Comparison of ENCODE assay signal across 12 mouse cellular contexts in genomic region chr14:51172095-51172865, GRCm38 (mm10). TPM values are rescaled to one million over a fixed set of nuclear protein-coding genes. Genes with fewer than 3 reads are reported as not detected.
DNase-seq lines count a peak whose midpoint lies in the region; ATAC-seq and TF ChIP-seq lines count a peak whose summit lies in the region.
"Not testable (repeated sequence)": the region's sequence is repeated elsewhere in the genome, so short reads cannot be mapped to it uniquely, and the experiment has no call there.
"Had no signal": no experiment of that assay in that cellular context is flagged by ENCODE, and none has a peak within 500 bp of the region (broad histone marks: within the 10 kb centered on the region; RNA-seq: fewer than 3 reads in every experiment).

No protein-coding gene starts in this region.

- H3K27ac ChIP-seq in cerebellum, adult 2 months (ENCODE audit: insufficient read depth, low read length); forebrain, embryonic 13.5 days; liver, embryonic 13.5 days; neural tube, embryonic 11.5 days (ENCODE audit: low read depth, low read length); stomach, postnatal 0 days (replicated peaks): not testable (repeated sequence)

- 38% methylated on average over 9 of the region's 9 CpGs for WGBS in cerebellum, adult 2 months
- 35% methylated on average over 9 of the region's 9 CpGs for WGBS in forebrain, embryonic 13.5 days
- 32% methylated on average over 9 of the region's 9 CpGs for WGBS in liver, embryonic 13.5 days (ENCODE audit: insufficient replicate concordance)
- 38% methylated on average over 9 of the region's 9 CpGs for WGBS in neural tube, embryonic 11.5 days
- WGBS in stomach, postnatal 0 days = 32% methylated on average over 9 of the region's 9 CpGs

- DNase-seq in G1E (ENCODE audit: low spot score) = not testable (repeated sequence)
- DNase-seq in cerebellum, adult 2 months = peak; percentile 4 to 32
- DNase-seq in heart, postnatal 14 days = peak; percentile 33 to 56
- DNase-seq in kidney, postnatal 4 days = peak; percentile 68
- peak; percentile 43 for DNase-seq in liver, embryonic 13.5 days
- DNase-seq in neural tube, embryonic 11.5 days (ENCODE audit: low spot score) = peak; percentile 63
- peak; percentile 62 for DNase-seq in stomach, postnatal 0 days (ENCODE audit: low spot score)

- ATAC-seq in G1E (ENCODE audit: extremely low read depth, insufficient number of reproducible peaks, low FRiP score, poor library complexity, severe bottlenecking); liver, embryonic 13.5 days (ENCODE audit: low read depth); neural tube, embryonic 11.5 days (ENCODE audit: insufficient read depth, low FRiP score, low TSS enrichment); stomach, postnatal 0 days (ENCODE audit: low FRiP score, low TSS enrichment): not testable (repeated sequence)
- ATAC-seq in forebrain, embryonic 13.5 days = peak; percentile 13; the same call in 1 of the 2 replicates

- not testable (repeated sequence) for H3K4me2 ChIP-seq in forebrain, embryonic 13.5 days; neural tube, embryonic 11.5 days (ENCODE audit: low read depth); stomach, postnatal 0 days (replicated peaks; ENCODE audit: low read depth)
- H3K4me2 ChIP-seq in liver, embryonic 13.5 days = 0 out of 2 replicates have a peak overlapping the region, but pooled peaks have one; percentile 14

- TF ChIP-seq EP300 in stomach, postnatal 0 days (optimal IDR thresholded peaks at IDR 0.05) = not testable (repeated sequence)

- H3K9me3 ChIP-seq in G1E (replicated peaks); forebrain, embryonic 13.5 days (replicated peaks); liver, embryonic 13.5 days (replicated peaks); neural tube, embryonic 11.5 days (ENCODE audit: control insufficient read depth, low read length); stomach, postnatal 0 days (ENCODE audit: control insufficient read depth, low read length): not testable (repeated sequence)

- not testable (repeated sequence) for H3K4me1 ChIP-seq in G1E (ENCODE audit: insufficient read depth, low read depth, low read length); cerebellum, adult 2 months (ENCODE audit: control insufficient read depth, insufficient read depth, low read length); forebrain, embryonic 13.5 days; liver, embryonic 13.5 days (replicated peaks); neural tube, embryonic 11.5 days (ENCODE audit: control insufficient read depth, insufficient read depth, low read length); stomach, postnatal 0 days (replicated peaks; ENCODE audit: control insufficient read depth, insufficient read depth)

- H3K36me3 ChIP-seq in G1E (replicated peaks); forebrain, embryonic 13.5 days (ENCODE audit: poor library complexity, severe bottlenecking); liver, embryonic 13.5 days; neural tube, embryonic 11.5 days (ENCODE audit: control insufficient read depth, insufficient read depth, low read length); stomach, postnatal 0 days (ENCODE audit: control insufficient read depth, insufficient read depth, low read length): not testable (repeated sequence)

- not testable (repeated sequence) for TF ChIP-seq POLR2A in cerebellum, adult 2 months (IDR thresholded peaks at IDR 0.05; ENCODE audit: borderline replicate concordance, insufficient read depth, low read length)

- intact Hi-C loops in heart, postnatal 14 days (cut with DNase I) = loop anchor here (2.0 to 5.0 kb wide), 2 partner anchors 70 to 95 kb away; no protein-coding TSS in a partner anchor

- not testable (repeated sequence) for H3K27me3 ChIP-seq in G1E (ENCODE audit: insufficient read depth, low read length); cerebellum, adult 2 months (ENCODE audit: control insufficient read depth, insufficient read depth, low read length); forebrain, embryonic 13.5 days; liver, embryonic 13.5 days; neural tube, embryonic 11.5 days (ENCODE audit: control insufficient read depth, insufficient read depth, low read length); stomach, postnatal 0 days (ENCODE audit: control insufficient read depth, insufficient read depth, low read length)

- TF ChIP-seq CTCF in G1E (IDR thresholded peaks at IDR 0.05; ENCODE audit: low read depth, low read length) = peak; percentile 26; the same call in 1 of the 2 replicates
- peak; percentile 53 for TF ChIP-seq CTCF in cerebellum, adult 2 months (IDR thresholded peaks at IDR 0.05; ENCODE audit: borderline replicate concordance, insufficient read depth, low read depth, low read length)
- peak; percentile 77 for TF ChIP-seq CTCF in stomach, postnatal 0 days (IDR thresholded peaks at IDR 0.05; ENCODE audit: low read depth)

- H3K4me3 ChIP-seq in G1E (ENCODE audit: low read depth, low read length); cerebellum, adult 2 months (replicated peaks; ENCODE audit: insufficient read depth, low read depth, low read length); forebrain, embryonic 13.5 days; liver, embryonic 13.5 days (replicated peaks); neural tube, embryonic 11.5 days (ENCODE audit: low read depth, low read length); stomach, postnatal 0 days (ENCODE audit: low read depth, low read length): not testable (repeated sequence)

- not testable (repeated sequence) for H3K9ac ChIP-seq in forebrain, embryonic 13.5 days; liver, embryonic 13.5 days; neural tube, embryonic 11.5 days (ENCODE audit: low read length); stomach, postnatal 0 days (ENCODE audit: low read length)

RNA-seq across cellular contexts. Expression of gene Rnase2b, which starts 10.2 kb away (rescaled TPM):
- not detected in 2 replicates for total RNA-seq in G1E (2014; fragmentation: Nextera tagmentation)
- 0.23 TPM in 1 of 2 replicates, not detected in the other for total RNA-seq in G1E (2017)
- polyA plus RNA-seq in G1E (2012) = not detected in 2 replicates
- not detected in 2 replicates for polyA plus RNA-seq in cerebellum, adult 2 months (2012; rRNA removed)
- not detected in 2 replicates for polyA plus RNA-seq in forebrain, embryonic 13.5 days (2015; fragmentation: Nextera tagmentation; extraction: Ambion mirVana)
- not detected for total RNA-seq in heart, postnatal 14 days (2021)
- not detected in 2 replicates for polyA plus RNA-seq in liver, embryonic 13.5 days (2015; fragmentation: Nextera tagmentation; extraction: Ambion mirVana)
- not detected in 2 replicates for polyA plus RNA-seq in neural tube, embryonic 11.5 days (2014; fragmentation: Nextera tagmentation; extraction: Ambion mirVana)
- polyA plus RNA-seq in stomach, postnatal 0 days (2015; fragmentation: Nextera tagmentation; extraction: Ambion mirVana) = 0.31 and 0.39 TPM in 2 replicates
- polyA plus RNA-seq: embryonic facial prominence, embryonic 13.5 days; heart, embryonic 11.5 days; limb, embryonic 12.5 days; neural tube, embryonic 12.5 days had no signal

RNA-seq across cellular contexts. Expression of gene Rnase1, which starts 25.7 kb away (rescaled TPM):
- total RNA-seq in G1E (2014; fragmentation: Nextera tagmentation) = not detected in 2 replicates
- 0.17 and 0.22 TPM in 2 replicates for total RNA-seq in G1E (2017)
- not detected in 2 replicates for polyA plus RNA-seq in G1E (2012)
- 3.3 and 4.1 TPM in 2 replicates for polyA plus RNA-seq in cerebellum, adult 2 months (2012; rRNA removed)
- 0.24 TPM in 1 of 2 replicates, not detected in the other for polyA plus RNA-seq in forebrain, embryonic 13.5 days (2015; fragmentation: Nextera tagmentation; extraction: Ambion mirVana)
- not detected for total RNA-seq in heart, postnatal 14 days (2021)
- polyA plus RNA-seq in liver, embryonic 13.5 days (2015; fragmentation: Nextera tagmentation; extraction: Ambion mirVana) = 0.12 TPM in 1 of 2 replicates, not detected in the other
- 0.24 and 0.58 TPM in 2 replicates for polyA plus RNA-seq in neural tube, embryonic 11.5 days (2014; fragmentation: Nextera tagmentation; extraction: Ambion mirVana)
- 21.1 and 24.2 TPM in 2 replicates for polyA plus RNA-seq in stomach, postnatal 0 days (2015; fragmentation: Nextera tagmentation; extraction: Ambion mirVana)
- polyA plus RNA-seq: embryonic facial prominence, embryonic 13.5 days; heart, embryonic 11.5 days; limb, embryonic 12.5 days had no signal

RNA-seq across cellular contexts. Expression of gene Ang2, which starts 26.7 kb away (rescaled TPM):
- total RNA-seq in G1E (2014; fragmentation: Nextera tagmentation) (not detected in 2 replicates), G1E (2017) (not detected in 2 replicates)
- not detected in 2 replicates for polyA plus RNA-seq in G1E (2012)
- polyA plus RNA-seq in cerebellum, adult 2 months (2012; rRNA removed) = not detected in 2 replicates
- not detected in 2 replicates for polyA plus RNA-seq in forebrain, embryonic 13.5 days (2015; fragmentation: Nextera tagmentation; extraction: Ambion mirVana)
- total RNA-seq in heart, postnatal 14 days (2021) = not detected
- not detected in 2 replicates for polyA plus RNA-seq in liver, embryonic 13.5 days (2015; fragmentation: Nextera tagmentation; extraction: Ambion mirVana)
- polyA plus RNA-seq in neural tube, embryonic 11.5 days (2014; fragmentation: Nextera tagmentation; extraction: Ambion mirVana) = not detected in 2 replicates
- 0.46 and 0.76 TPM in 2 replicates for polyA plus RNA-seq in stomach, postnatal 0 days (2015; fragmentation: Nextera tagmentation; extraction: Ambion mirVana)
- polyA plus RNA-seq: embryonic facial prominence, embryonic 13.5 days; heart, embryonic 11.5 days; limb, embryonic 12.5 days; neural tube, embryonic 12.5 days had no signal

RNA-seq across cellular contexts. Expression of gene Ear14, which starts 30.9 kb away (rescaled TPM):
- total RNA-seq in G1E (2014; fragmentation: Nextera tagmentation) (not detected in 2 replicates), G1E (2017) (0.44 TPM in 1 of 2 replicates, not detected in the other)
- polyA plus RNA-seq in G1E (2012) = not detected in 2 replicates
- not detected in 2 replicates for polyA plus RNA-seq in cerebellum, adult 2 months (2012; rRNA removed)
- polyA plus RNA-seq in forebrain, embryonic 13.5 days (2015; fragmentation: Nextera tagmentation; extraction: Ambion mirVana) = not detected in 2 replicates
- not detected for total RNA-seq in heart, postnatal 14 days (2021)
- polyA plus RNA-seq in liver, embryonic 13.5 days (2015; fragmentation: Nextera tagmentation; extraction: Ambion mirVana) = not detected in 2 replicates
- not detected in 2 replicates for polyA plus RNA-seq in neural tube, embryonic 11.5 days (2014; fragmentation: Nextera tagmentation; extraction: Ambion mirVana)
- not detected in 2 replicates for polyA plus RNA-seq in stomach, postnatal 0 days (2015; fragmentation: Nextera tagmentation; extraction: Ambion mirVana)
- polyA plus RNA-seq: embryonic facial prominence, embryonic 13.5 days; heart, embryonic 11.5 days; limb, embryonic 12.5 days; neural tube, embryonic 12.5 days had no signal

RNA-seq across cellular contexts. Expression of gene Rnase6, which starts 48.6 kb away (rescaled TPM):
- total RNA-seq in G1E (2014; fragmentation: Nextera tagmentation) (41.7 and 44.8 TPM in 2 replicates), G1E (2017) (44.9 and 45.1 TPM in 2 replicates)
- polyA plus RNA-seq in G1E (2012) = 1.4 and 1.5 TPM in 2 replicates
- polyA plus RNA-seq in cerebellum, adult 2 months (2012; rRNA removed) = 0.61 and 0.81 TPM in 2 replicates
- polyA plus RNA-seq in forebrain, embryonic 13.5 days (2015; fragmentation: Nextera tagmentation; extraction: Ambion mirVana) = 0.38 TPM in 1 of 2 replicates, not detected in the other
- total RNA-seq in heart, postnatal 14 days (2021) = 1 to 10 TPM in 1 of 2 experiments, under 1 TPM in 1; 0.43 to 1.1 TPM
- polyA plus RNA-seq in liver, embryonic 13.5 days (2015; fragmentation: Nextera tagmentation; extraction: Ambion mirVana) = 2.6 and 2.7 TPM in 2 replicates
- polyA plus RNA-seq in neural tube, embryonic 11.5 days (2014; fragmentation: Nextera tagmentation; extraction: Ambion mirVana) = 0.22 and 0.57 TPM in 2 replicates
- polyA plus RNA-seq in stomach, postnatal 0 days (2015; fragmentation: Nextera tagmentation; extraction: Ambion mirVana) = 1.2 and 1.3 TPM in 2 replicates
- polyA plus RNA-seq: heart, embryonic 11.5 days had no signal

Comparison
In these comparisons a context has a peak if more than half of its experiments do, and no peak if none do; other contexts are left out.
1. CTCF ChIP-seq: peak in every context shown above with its lines; median percentile 77 in stomach, postnatal 0 days; 53 in cerebellum, adult 2 months; 26 in G1E.